Mouse (Mus musculus): ENCODE results near the gene Nyap1. TPM values are rescaled to one million over a fixed set of nuclear protein-coding genes. Genes with fewer than 3 reads are reported as not detected.

Gene Nyap1
- polyA plus RNA-seq (2017; shearing (Covaris generic)), result 0.98 TPM

DNA sequence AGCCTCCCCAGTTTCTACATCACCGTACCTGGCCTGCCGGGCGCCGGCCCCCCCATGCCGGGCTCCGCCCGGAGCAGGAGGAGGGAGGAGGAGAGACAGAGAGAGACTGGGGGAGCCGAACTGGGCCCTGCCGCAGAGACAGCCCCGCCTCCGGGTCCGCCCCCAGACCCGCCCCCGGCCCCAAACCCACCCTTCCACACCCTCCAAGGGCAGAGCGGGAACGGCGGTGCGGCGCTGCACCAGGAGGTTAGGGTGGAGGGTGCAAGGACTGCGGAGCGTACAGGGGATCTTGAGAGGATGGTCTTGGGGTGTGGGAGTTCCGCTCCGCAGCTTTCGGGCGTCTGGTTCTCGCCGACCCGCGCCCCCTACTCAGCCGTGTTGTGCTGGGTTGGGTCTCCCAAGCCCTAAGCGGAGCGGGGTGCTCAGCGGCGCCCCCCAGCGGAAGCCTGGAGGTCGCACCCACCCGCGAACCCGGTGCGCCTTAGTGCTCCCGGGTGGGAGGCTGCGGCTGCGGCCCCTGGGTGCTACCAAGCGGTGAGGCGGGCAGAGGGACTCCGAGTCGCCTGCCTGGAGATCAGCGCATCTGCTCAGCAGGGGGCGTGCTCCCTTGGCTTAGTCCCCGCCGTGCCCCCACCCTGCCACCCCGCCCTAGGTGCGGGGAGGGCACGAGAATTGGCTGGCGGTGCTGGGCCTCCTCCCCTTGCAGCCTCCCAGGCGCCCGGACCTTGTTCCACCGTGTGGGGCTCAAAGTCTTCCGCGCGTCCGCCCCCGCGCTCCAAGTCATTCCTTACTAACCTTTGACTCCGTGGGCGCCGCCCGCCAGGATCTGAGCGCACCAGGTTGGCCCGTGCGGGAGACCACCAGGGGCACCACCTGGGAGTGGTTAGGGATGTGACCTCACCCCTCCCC is at the start of gene Nyap1:
Nyap1 (minus strand) TSS at position 585 of the 909 bp plus-strand sequence.

DNA sequence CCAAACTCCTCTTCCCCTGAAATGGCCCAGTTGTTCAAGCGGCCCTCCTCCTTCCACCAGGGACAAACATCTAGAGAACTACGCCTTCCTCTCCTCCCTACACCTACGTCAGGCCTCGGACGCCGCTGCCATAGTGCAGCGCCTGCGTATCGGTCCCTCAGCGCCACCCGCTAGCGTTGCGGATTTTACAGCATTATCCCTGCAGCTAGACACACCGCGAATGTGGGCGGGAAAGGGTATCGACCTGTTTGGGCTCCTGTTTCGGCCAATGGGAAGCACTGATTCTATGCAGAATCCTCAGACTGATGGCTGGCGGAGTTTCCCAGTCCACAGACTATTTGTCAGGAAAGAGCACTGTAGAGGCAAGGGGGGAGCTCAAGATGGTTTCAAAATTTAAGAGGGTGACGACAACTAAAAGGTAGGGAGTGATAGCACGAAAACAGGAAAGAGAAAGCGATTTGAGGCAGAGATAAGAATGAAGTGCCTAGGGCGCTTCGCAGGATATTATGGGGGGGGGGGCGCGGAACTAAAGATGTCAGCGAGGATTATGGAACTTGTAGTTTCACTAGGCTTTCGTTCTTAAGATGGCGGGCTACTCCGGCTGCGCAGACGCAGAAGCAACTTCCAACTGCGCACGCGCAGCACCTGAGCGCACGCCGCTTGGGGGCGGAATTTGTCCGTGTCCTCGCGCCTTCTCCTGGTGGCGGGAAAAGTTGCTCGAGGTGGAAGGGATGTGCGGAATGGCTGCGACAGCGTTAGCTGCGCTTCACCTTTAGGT is 45.9 kb upstream of the Nyap1 start, which contains the start of the genes Mepce and Zcwpw1:
Mepce (minus strand) TSS at position 505 of the 778 bp plus-strand sequence.
Zcwpw1 (plus strand) TSS at position 648 of the 778 bp plus-strand sequence.

DNA sequence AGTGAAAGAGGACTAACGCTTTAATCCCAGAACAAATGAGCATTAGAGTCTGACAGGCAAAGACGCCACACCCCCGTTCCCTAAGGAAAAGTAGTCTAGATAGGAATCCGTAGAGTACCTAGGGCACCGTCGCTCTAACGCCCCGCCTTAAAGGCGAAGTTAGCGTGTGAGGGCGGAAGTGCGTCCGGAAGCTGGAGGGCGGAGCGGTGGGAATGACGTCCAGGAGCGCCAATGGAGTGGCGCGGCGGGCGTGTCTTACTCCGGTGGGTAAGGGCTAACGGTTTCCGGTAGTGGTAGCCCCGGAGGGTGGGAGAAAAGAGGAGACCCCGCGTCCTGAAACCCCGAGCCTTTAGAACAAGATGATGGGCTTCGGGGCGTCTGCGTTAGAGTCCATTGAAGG is 37.2 kb upstream of the Nyap1 start, which contains the start of gene Ppp1r35:
Ppp1r35 (plus strand) TSS at position 215 of the 400 bp plus-strand sequence.

DNA sequence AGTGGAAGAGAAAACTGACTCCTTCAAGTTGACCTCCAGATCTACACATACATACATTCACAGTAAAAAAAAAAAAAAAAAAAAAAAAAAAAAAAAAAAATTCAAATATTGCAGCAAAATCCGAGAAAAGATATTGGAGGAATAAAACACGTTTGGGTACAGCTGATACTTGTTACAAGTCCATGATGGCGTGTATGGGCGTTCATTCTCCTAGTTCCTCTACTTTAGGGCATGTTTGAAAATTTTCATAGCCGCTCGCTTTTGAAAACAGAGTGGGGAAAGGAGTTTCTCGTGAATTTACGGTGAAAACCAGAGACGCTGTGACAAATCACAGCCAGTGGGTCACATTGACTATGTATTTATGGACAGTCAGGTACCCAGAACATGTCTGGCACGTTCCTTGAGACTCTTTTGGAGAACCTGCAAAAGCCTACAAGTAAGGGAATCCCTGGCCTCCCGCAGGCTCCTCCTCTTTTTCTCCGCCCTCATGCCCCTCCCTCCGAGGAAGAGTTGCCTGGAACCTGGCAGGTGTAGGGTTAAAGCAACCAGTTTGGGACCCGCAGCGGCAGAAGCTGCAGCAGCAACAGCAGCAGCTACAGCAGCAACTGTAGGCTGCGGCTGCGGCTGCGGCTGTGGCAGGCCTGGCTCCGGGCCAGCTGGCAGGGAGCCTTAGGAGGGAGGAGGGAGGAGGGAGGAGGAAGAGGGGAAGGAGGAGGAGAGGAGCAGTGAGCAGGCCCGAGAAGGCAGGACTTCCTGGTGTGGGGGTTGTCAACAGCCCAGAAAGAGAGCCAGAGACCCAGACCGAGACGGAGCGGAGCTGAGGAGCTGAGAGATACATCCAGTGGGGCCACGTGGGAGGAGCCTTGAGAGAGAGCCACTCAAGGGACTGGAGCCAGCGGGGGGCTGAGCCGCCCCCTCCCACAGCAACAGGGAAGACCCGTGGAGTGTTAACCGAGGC is 4.1 kb upstream of the Nyap1 start, which contains the start of gene Tsc22d4:
Tsc22d4 (plus strand) TSS at position 517 of the 958 bp plus-strand sequence.

DNA sequence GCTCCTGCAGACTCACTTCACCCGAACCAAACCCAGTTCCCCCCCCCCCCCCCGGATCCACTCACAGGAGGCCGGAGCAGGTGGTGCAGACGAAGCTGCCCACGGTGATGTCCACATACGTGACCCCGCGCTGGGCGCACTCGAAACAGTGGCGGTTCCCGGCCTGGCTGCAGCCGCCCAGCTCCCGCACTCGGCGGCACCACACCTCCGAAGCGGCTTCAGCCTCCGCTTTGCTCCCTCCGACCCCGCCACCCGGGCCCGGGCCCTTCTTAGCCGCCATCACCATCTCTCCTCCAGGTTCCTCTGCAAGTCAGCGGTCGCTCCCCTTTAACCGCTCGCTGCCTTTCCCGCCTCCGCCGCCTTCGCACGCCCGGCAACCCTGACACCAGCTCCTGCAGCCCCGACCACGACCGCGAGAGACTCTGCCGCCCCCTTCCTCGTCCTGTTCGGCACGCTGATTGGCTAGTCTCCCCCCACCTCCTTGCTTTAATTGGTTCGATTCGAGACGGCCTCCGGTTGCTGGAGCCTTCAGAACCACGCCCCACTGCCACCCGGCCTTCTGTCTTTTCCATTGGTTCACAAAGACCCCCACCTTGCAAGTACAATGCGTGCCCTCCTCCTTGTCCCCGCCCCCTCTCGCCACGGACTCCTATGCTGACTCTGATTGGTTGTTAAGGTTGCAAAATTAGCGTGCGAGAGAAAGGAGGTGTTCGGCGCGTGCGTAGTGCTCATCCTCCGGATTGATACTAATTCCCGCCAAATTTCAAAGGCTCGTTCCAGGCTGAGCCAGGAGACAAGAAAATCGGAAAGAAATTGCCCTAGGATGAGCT is 56.9 kb downstream of the Nyap1 start, which contains the start of gene Agfg2:
Agfg2 (minus strand) TSS at position 433 of the 830 bp plus-strand sequence.

Other genes starting within 250 kb of the Nyap1 start
- 55.9 TPM for gene Pop7, start 239.1 kb downstream of the Nyap1 start, polyA plus RNA-seq (2017; shearing (Covaris generic))
- 4.2 TPM for gene Gigyf1, start 223.1 kb downstream of the Nyap1 start, polyA plus RNA-seq (2017; shearing (Covaris generic))
- gene Epo, start 208.4 kb downstream of the Nyap1 start, polyA plus RNA-seq (2017; shearing (Covaris generic)), result not detected
- gene Gnb2, start 208.1 kb downstream of the Nyap1 start, polyA plus RNA-seq (2017; shearing (Covaris generic)), result 123 TPM
- not detected for gene Actl6b, start 188.1 kb downstream of the Nyap1 start, polyA plus RNA-seq (2017; shearing (Covaris generic))
- gene Tfr2, start 171.8 kb downstream of the Nyap1 start, polyA plus RNA-seq (2017; shearing (Covaris generic)), result 0.87 TPM
- 104 TPM for gene Mospd3, start 140.5 kb downstream of the Nyap1 start, polyA plus RNA-seq (2017; shearing (Covaris generic))
- gene Pcolce, start 127.8 kb downstream of the Nyap1 start, polyA plus RNA-seq (2017; shearing (Covaris generic)), result 1.0 TPM
- 0.86 TPM for gene Fbxo24, start 112.6 kb downstream of the Nyap1 start, polyA plus RNA-seq (2017; shearing (Covaris generic))
- gene Lrch4, start 112.5 kb downstream of the Nyap1 start, polyA plus RNA-seq (2017; shearing (Covaris generic)), result 327 TPM
- 87.2 TPM for gene Gm20605, start 112.4 kb downstream of the Nyap1 start, polyA plus RNA-seq (2017; shearing (Covaris generic))
- gene Sap25, start 100.3 kb downstream of the Nyap1 start, polyA plus RNA-seq (2017; shearing (Covaris generic)), result 141 TPM
- gene Irs3, start 95.9 kb downstream of the Nyap1 start, polyA plus RNA-seq (2017; shearing (Covaris generic)), result not detected
- 21.6 TPM for gene Agfg2, start 56.9 kb downstream of the Nyap1 start, polyA plus RNA-seq (2017; shearing (Covaris generic))
- gene Tsc22d4, start 4.1 kb upstream of the Nyap1 start, polyA plus RNA-seq (2017; shearing (Covaris generic)), result 441 TPM
- 21.1 TPM for gene Ppp1r35, start 37.2 kb upstream of the Nyap1 start, polyA plus RNA-seq (2017; shearing (Covaris generic))
- 19.8 TPM for gene Mepce, start 46.0 kb upstream of the Nyap1 start, polyA plus RNA-seq (2017; shearing (Covaris generic))
- 13.7 TPM for gene Zcwpw1, start 46.2 kb upstream of the Nyap1 start, polyA plus RNA-seq (2017; shearing (Covaris generic))
- gene Pilra, start 94.7 kb upstream of the Nyap1 start, polyA plus RNA-seq (2017; shearing (Covaris generic)), result 1.3 TPM
- 0.58 TPM for gene Pilrb1, start 116.5 kb upstream of the Nyap1 start, polyA plus RNA-seq (2017; shearing (Covaris generic))
- 1.3 TPM for gene Pilrb2, start 130.2 kb upstream of the Nyap1 start, polyA plus RNA-seq (2017; shearing (Covaris generic))
- 0.09 TPM for gene Cyp3a13, start 180.0 kb upstream of the Nyap1 start, polyA plus RNA-seq (2017; shearing (Covaris generic))
- gene Gjc3, start 221.5 kb upstream of the Nyap1 start, polyA plus RNA-seq (2017; shearing (Covaris generic)), result not detected
- not detected for gene Azgp1, start 239.9 kb upstream of the Nyap1 start, polyA plus RNA-seq (2017; shearing (Covaris generic))